Mouse (Mus musculus) heart, embryonic 14.5 days (tissue): ENCODE results near the gene Exd2. TPM values are rescaled to one million over a fixed set of nuclear protein-coding genes. Genes with fewer than 3 reads are reported as not detected.

Experiments
- ATAC-seq: fragments of 200-750 bp; cut with Nextera tagmentation; 2 replicates; pipeline ENCODE4 v1.8.0; 2017; ENCODE audit warnings: low read depth, moderate TSS enrichment; ENCODE audit not compliant: insufficient number of reproducible peaks, insufficient read depth, low FRiP score
- H3K27ac ChIP-seq, 2 experiments: fragments of 200-500 bp in 1 of 2; fragments of 300-500 bp in 1 of 2; sonication (generic) in 1 of 2; replicated peaks in 1 of 2; 2 replicates each; pipeline ENCODE4 v1.5.1; 2012 to 2014; ENCODE audit warnings: low read depth in 2 of 2, low read length in 2 of 2, control low read depth in 1 of 2, mild to moderate bottlenecking in 1 of 2, mixed read lengths in 1 of 2; ENCODE audit not compliant: control insufficient read depth in 1 of 2, insufficient read depth in 1 of 2
- H3K27me3 ChIP-seq: fragments of 300-500 bp; sonication (generic); 2 replicates; pipeline ENCODE4 v1.6.1; 2014; ENCODE audit warnings: mild to moderate bottlenecking, low read length, control low read depth; ENCODE audit not compliant: control insufficient read depth, insufficient read depth
- H3K36me3 ChIP-seq: fragments of 300-500 bp; sonication (generic); 2 replicates; pipeline ENCODE4 v1.6.1; 2014; ENCODE audit warnings: mild to moderate bottlenecking, control low read depth, low read length, mixed read lengths; ENCODE audit not compliant: control insufficient read depth, insufficient read depth
- H3K4me1 ChIP-seq, 2 experiments: fragments of 200-500 bp in 1 of 2; fragments of 300-500 bp in 1 of 2; sonication (generic) in 1 of 2; 2 replicates each; pipeline ENCODE4 v1.6.1; 2012 to 2014; ENCODE audit warnings: low read length in 2 of 2, control low read depth in 1 of 2, mixed read lengths in 1 of 2; ENCODE audit not compliant: control insufficient read depth in 2 of 2, insufficient read depth in 2 of 2
- H3K4me2 ChIP-seq: fragments of 300-500 bp; sonication (generic); 2 replicates; pipeline ENCODE4 v1.6.1; 2014; ENCODE audit warnings: mild to moderate bottlenecking, low read length
- H3K4me3 ChIP-seq, 2 experiments: fragments of 200-500 bp in 1 of 2; fragments of 300-500 bp in 1 of 2; sonication (generic) in 1 of 2; 2 replicates each; pipeline ENCODE4 v1.5.1; 2012 to 2014; ENCODE audit warnings: low read length in 2 of 2, mild to moderate bottlenecking in 2 of 2, control low read depth in 1 of 2, low read depth in 1 of 2, moderate library complexity in 1 of 2; ENCODE audit not compliant: control insufficient read depth in 1 of 2, insufficient read depth in 1 of 2
- H3K9ac ChIP-seq: fragments of 300-500 bp; sonication (generic); 2 replicates; pipeline ENCODE4 v1.6.1; 2014; ENCODE audit warnings: mild to moderate bottlenecking, low read length
- H3K9me3 ChIP-seq: fragments of 300-500 bp; sonication (generic); 2 replicates; pipeline ENCODE4 v1.6.1; 2016; ENCODE audit warnings: low read length, control low read depth; ENCODE audit not compliant: control insufficient read depth
- WGBS: fragments of 180-500 bp; shearing (Covaris S2); extraction: QIAGEN DNeasy Blood & Tissue Kit; methylation state at CpG from one replicate; pipeline ENCODE4 v1.1.7; 2014; 5-methylcytosine and 5-hydroxymethylcytosine counted together
- polyA plus RNA-seq: library from polyadenylated mRNA; unstranded; fragments of >200 nt; fragmentation: Nextera tagmentation; extraction: Ambion mirVana; gene quantifications from 2 replicates; pipeline ENCODE4 v1.2.1, GENCODE M21; 2014

The Exd2 gene
- 17.4 and 17.9 TPM in 2 replicates for polyA plus RNA-seq

GRCm38 (mm10) chr12:80462942-80463651 lies at the start of gene Exd2:
Gene Exd2, plus strand, starts transcription at chr12:80463095.
- Histone ChIP-seq H3K27ac (peak within 1 kb of the TSS; percentile 69 to 72), H3K4me1 (peaks cover 0 to 4% of the 10 kb centered on the region in 2 experiments; a peak in 2 of 4 replicates), H3K9me3 (no peaks in the 10 kb centered on the region), H3K4me2 (peak within 1 kb of the TSS; percentile 68), H3K9ac (peak within 1 kb of the TSS; percentile 75), H3K4me3 (peak within 1 kb of the TSS; percentile 79 to 95), H3K36me3 (no peaks in the 10 kb centered on the region), H3K27me3 (no peaks in the 10 kb centered on the region)
- peak; percentile 91 for ATAC-seq
- under 1% methylated on average over 45 of the region's 45 CpGs for WGBS

GRCm38 (mm10) chr12:80415100-80415499 lies 47.8 kb upstream of the Exd2 start:
- no peaks in the 10 kb centered on the region for H3K27me3 ChIP-seq
- WGBS, result 89% methylated on average over 2 of the region's 2 CpGs

GRCm38 (mm10) chr12:80427683-80428082 lies 35.2 kb upstream of the Exd2 start:
- no peak for ATAC-seq

More at GRCm38 (mm10) chr12:80415100-80415499, 47.8 kb upstream of the Exd2 start:
- ATAC-seq, result no peak
- Histone ChIP-seq H3K27ac (no peak overlapping the region), H3K9ac (no peak overlapping the region), H3K36me3 (peaks cover 54% of the 10 kb centered on the region), H3K4me2 (no peak overlapping the region), H3K9me3 (peaks cover 13% of the 10 kb centered on the region; the same call in 1 of the 2 replicates), H3K4me3 (no peak overlapping the region), H3K4me1 (no peaks in the 10 kb centered on the region)

GRCm38 (mm10) chr12:80433266-80433665 lies 29.6 kb upstream of the Exd2 start:
- Histone ChIP-seq H3K27ac (peak overlapping the region; percentile 35 to 56; a peak in 2 of 4 replicates), H3K4me2 (no peak overlapping the region), H3K9me3 (no peaks in the 10 kb centered on the region), H3K4me3 (no peak overlapping the region), H3K27me3 (no peaks in the 10 kb centered on the region), H3K9ac (no peak overlapping the region; the same call in 1 of the 2 replicates), H3K4me1 (peaks cover 3 to 18% of the 10 kb centered on the region in 2 experiments), H3K36me3 (peaks cover 15% of the 10 kb centered on the region; the same call in 1 of the 2 replicates)
- no peak for ATAC-seq
- WGBS, result 51% methylated on average over 4 of the region's 4 CpGs

More at GRCm38 (mm10) chr12:80427683-80428082, 35.2 kb upstream of the Exd2 start:
- H3K9ac ChIP-seq, result no peak overlapping the region
- 0 out of 2 replicates have a peak, but pooled peaks cover 2% of the 10 kb centered on the region for H3K9me3 ChIP-seq
- H3K4me1 ChIP-seq, result peaks cover 0 to 10% of the 10 kb centered on the region in 2 experiments; a peak in 2 of 4 replicates
- H3K27me3 ChIP-seq, result no peaks in the 10 kb centered on the region
- H3K27ac ChIP-seq, result peak overlapping the region in 1 of 2 experiments; percentile 66; a peak in 2 of 4 replicates
- H3K4me3 ChIP-seq, result no peak overlapping the region
- peaks cover 23% of the 10 kb centered on the region for H3K36me3 ChIP-seq
- H3K4me2 ChIP-seq, result no peak overlapping the region
- 64% methylated on average over 3 of the region's 3 CpGs for WGBS

- 3% methylated on average over 8 of the region's 10 CpGs for WGBS
- peak overlapping the region; percentile 96 for H3K9ac ChIP-seq
- peak overlapping the region; percentile 89 to 94 for H3K4me3 ChIP-seq
- peak overlapping the region; percentile 27 to 96; a peak in 3 of 4 replicates for H3K27ac ChIP-seq
- peaks cover 3 to 15% of the 10 kb centered on the region in 2 experiments for H3K4me1 ChIP-seq
- H3K4me2 ChIP-seq, result peak overlapping the region; percentile 72
- no peaks in the 10 kb centered on the region for H3K9me3 ChIP-seq
- H3K36me3 ChIP-seq, result 0 out of 2 replicates have a peak, but pooled peaks cover 9% of the 10 kb centered on the region
- ATAC-seq, result no peak
- no peaks in the 10 kb centered on the region for H3K27me3 ChIP-seq
Measured at GRCm38 (mm10) chr12:80434601-80434960, 28.3 kb upstream of the Exd2 start.

- Histone ChIP-seq H3K4me2 (peak overlapping the region; percentile 72), H3K9ac (peak overlapping the region; percentile 96), H3K4me1 (peaks cover 3 to 15% of the 10 kb centered on the region in 2 experiments), H3K4me3 (peak overlapping the region; percentile 89 to 94), H3K9me3 (no peaks in the 10 kb centered on the region), H3K36me3 (0 out of 2 replicates have a peak, but pooled peaks cover 9% of the 10 kb centered on the region), H3K27ac (peak overlapping the region; percentile 91 to 96), H3K27me3 (no peaks in the 10 kb centered on the region)
- peak; percentile 71 for ATAC-seq
- WGBS, result under 1% methylated on average over 49 of the region's 64 CpGs
Measured at GRCm38 (mm10) chr12:80434961-80435691, 27.8 kb upstream of the Exd2 start.

GRCm38 (mm10) chr12:80435887-80436286 lies 27.0 kb upstream of the Exd2 start:
- H3K36me3 ChIP-seq, result 0 out of 2 replicates have a peak, but pooled peaks cover 9% of the 10 kb centered on the region
- peak overlapping the region; percentile 83 to 96 for H3K27ac ChIP-seq
- ATAC-seq, result peak; percentile 12; the same call in 1 of the 2 replicates
- 2% methylated on average over 8 of the region's 10 CpGs for WGBS
- no peaks in the 10 kb centered on the region for H3K27me3 ChIP-seq
- peak overlapping the region; percentile 72 for H3K4me2 ChIP-seq
- H3K4me3 ChIP-seq, result peak overlapping the region; percentile 89 to 94
- H3K4me1 ChIP-seq, result peaks cover 3 to 15% of the 10 kb centered on the region in 2 experiments
- no peaks in the 10 kb centered on the region for H3K9me3 ChIP-seq
- H3K9ac ChIP-seq, result peak overlapping the region; percentile 96
